Mouse (Mus musculus) adrenal gland, postnatal 14 days (tissue): ENCODE measurements around the gene Dgke. TPM values are rescaled to one million over a fixed set of nuclear protein-coding genes. Genes with fewer than 3 reads are reported as not detected.
"Not testable (repeated sequence)": the region's sequence is repeated elsewhere in the genome, so short reads cannot be mapped to it uniquely, and the experiment has no call there.

Experiments used
- DNase-seq: peaks from one replicate; pipeline ENCODE4 v3.0.0; 2021; ENCODE audit warnings: mixed read lengths
- total RNA-seq: library from RNA; stranded (reverse); gene quantifications from 2 replicates; pipeline ENCODE4 v1.2.3, GENCODE M21; 2021

Gene Dgke
- total RNA-seq, 1 experiment from 2014 or later = 15.0 TPM

GRCm38 (mm10) chr11:89074783-89075413 lies 8.2 kb upstream of the Dgke start:
- no peak for DNase-seq

- DNase-seq = no peak
These were observed 6.9 kb upstream of the Dgke start, which contains the start of gene Gm525 for GRCm38 (mm10) chr11:89073541-89073940. Gene Gm525, plus strand, starts transcription at chr11:89073841.

GRCm38 (mm10) chr11:89071522-89071921 lies 4.9 kb upstream of the Dgke start:
- DNase-seq = no peak

GRCm38 (mm10) chr11:89069303-89069702 lies 2.7 kb upstream of the Dgke start:
- DNase-seq = peak; percentile 74

- peak; percentile 84 for DNase-seq
These were observed 2.0 kb upstream of the Dgke start for GRCm38 (mm10) chr11:89068649-89069048.

- DNase-seq = no peak
These were observed 1.3 kb upstream of the Dgke start for GRCm38 (mm10) chr11:89067871-89068490.

- DNase-seq = no peak
These were observed 712 bp upstream of the Dgke start for GRCm38 (mm10) chr11:89067301-89067822.

GRCm38 (mm10) chr11:89066126-89066525 lies 524 bp downstream of the Dgke start:
- no peak for DNase-seq

GRCm38 (mm10) chr11:89065297-89065696 lies 1.4 kb downstream of the Dgke start:
- no peak for DNase-seq

- DNase-seq = no peak
These were observed 2.3 kb downstream of the Dgke start for GRCm38 (mm10) chr11:89064312-89064711.

GRCm38 (mm10) chr11:89061362-89061761 lies 5.3 kb downstream of the Dgke start:
- no peak for DNase-seq

GRCm38 (mm10) chr11:89060423-89061089 lies 6.1 kb downstream of the Dgke start:
- DNase-seq = peak; percentile 96

GRCm38 (mm10) chr11:89059919-89060422 lies 6.7 kb downstream of the Dgke start:
- peak; percentile 56 for DNase-seq

GRCm38 (mm10) chr11:89058515-89059270 lies 8.0 kb downstream of the Dgke start:
- peak; percentile 52 for DNase-seq

- DNase-seq = no peak
These were observed 10.5 kb downstream of the Dgke start for GRCm38 (mm10) chr11:89055931-89056690.

GRCm38 (mm10) chr11:89051767-89052166 lies 14.9 kb downstream of the Dgke start:
- no peak for DNase-seq

- no peak for DNase-seq
These were observed 20.6 kb downstream of the Dgke start for GRCm38 (mm10) chr11:89046021-89046420.

- DNase-seq = not testable (repeated sequence)
These were observed 21.1 kb downstream of the Dgke start for GRCm38 (mm10) chr11:89045501-89045900.

- DNase-seq = no peak
These were observed 23.6 kb downstream of the Dgke start for GRCm38 (mm10) chr11:89043046-89043445.

- DNase-seq = not testable (repeated sequence)
These were observed 25.6 kb downstream of the Dgke start for GRCm38 (mm10) chr11:89041073-89041472.

- DNase-seq = peak; percentile 81
These were observed 27.3 kb downstream of the Dgke start for GRCm38 (mm10) chr11:89039325-89039724.
